Mouse (Mus musculus) left cerebral cortex, postnatal 4 days (tissue): ENCODE data around the gene Padi2. TPM values are rescaled to one million over a fixed set of nuclear protein-coding genes. Genes with fewer than 3 reads are reported as not detected.

Experiments used
- DNase-seq: peaks from one replicate; pipeline ENCODE4 v3.0.0-alpha.2; 2022
- intact Hi-C: fragments of 180-260 bp; cut with DNase I; formaldehyde crosslinking; loops from one replicate; pipeline ENCODE4 v1.15.1; 2025
- total RNA-seq, 2 experiments: library from RNA; stranded (reverse); gene quantifications; 2 replicates each; pipeline ENCODE4 v1.2.3; 2021

Gene Padi2
- total RNA-seq, result 1 to 10 TPM; 1.2 TPM

DNA sequence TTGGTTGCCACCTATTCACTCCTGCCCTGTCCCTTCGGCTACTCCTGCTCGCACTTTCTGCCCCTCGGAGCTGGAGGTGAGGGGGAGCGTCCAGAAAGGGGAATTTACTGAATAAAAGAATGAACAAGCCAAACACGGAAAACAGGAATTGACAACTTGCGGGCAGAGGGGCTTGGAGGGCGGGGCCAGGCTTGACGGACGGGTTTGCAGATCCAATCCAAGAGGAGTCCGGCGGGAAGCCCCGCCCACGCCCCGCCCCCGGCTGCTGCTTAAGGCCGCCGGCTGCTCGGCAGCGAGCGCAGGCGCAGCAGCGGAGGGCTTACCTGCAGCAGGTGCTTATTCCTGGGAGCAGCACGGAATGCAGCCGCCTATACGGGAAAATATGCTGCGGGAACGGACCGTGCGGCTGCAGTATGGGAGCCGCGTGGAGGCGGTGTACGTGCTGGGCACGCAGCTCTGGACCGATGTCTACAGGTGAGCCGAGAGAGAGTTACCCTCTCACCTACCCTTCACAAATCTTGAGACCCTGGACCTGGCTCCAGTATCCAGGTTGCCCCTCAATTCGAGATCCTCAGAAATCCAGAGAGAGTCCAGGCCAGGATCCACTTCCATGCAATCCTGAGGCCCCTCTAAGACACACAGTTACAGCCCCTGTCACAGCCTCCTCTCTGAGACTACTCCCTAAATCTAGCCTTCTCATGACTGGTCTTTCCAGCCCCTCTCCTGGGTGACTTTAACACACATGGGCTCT lies at the start of gene Padi2:
Gene Padi2 (plus strand): TSS at position 269 of the 751 bp plus-strand sequence.
- DNase-seq, result peak; percentile 91
- intact Hi-C loops, result no loop called here

DNA sequence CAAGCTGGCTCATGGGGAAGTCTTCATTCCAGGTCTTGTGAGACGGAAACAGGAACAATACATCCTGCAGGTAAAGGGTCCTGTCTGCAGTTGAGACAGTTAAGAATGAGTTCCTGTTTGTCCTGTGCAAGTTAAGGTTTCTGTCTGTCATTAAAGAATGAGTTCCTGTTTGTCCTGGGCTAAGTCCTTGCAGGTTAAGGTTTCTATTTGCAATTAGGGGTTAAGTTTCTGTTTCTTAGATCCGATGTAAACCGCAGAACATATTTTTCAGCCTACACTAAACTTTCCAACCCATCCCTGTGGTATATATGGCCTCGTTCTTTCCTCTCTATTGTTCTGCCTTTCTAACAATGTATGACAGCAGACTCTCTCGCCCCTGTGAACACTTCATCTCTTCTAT lies 49.1 kb upstream of the Padi2 start:
- intact Hi-C loops, result no loop called here

DNA sequence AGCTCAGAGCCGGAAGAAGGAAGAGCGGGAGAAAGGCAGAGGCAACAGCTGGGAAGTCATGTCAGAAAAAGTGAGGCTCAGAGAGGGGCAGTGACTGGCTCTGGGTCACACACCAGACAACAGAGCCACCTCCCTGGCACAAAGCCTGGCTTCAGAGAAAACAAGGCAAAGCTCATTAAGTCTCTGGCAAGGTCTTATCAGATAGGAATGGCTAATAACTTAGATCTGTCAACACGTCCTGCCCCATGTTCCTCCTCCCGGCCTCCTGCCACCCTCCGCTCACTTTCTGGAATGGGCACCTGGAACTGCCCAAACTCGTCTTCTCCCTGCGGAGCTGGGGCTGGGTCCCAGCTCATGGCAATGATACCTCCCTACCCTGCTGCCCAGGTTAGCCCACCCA lies 48.3 kb upstream of the Padi2 start:
- DNase-seq, result no peak
- intact Hi-C loops, result no loop called here

More for the DNA sequence above, 49.1 kb upstream of the Padi2 start:
- DNase-seq, result no peak

DNA sequence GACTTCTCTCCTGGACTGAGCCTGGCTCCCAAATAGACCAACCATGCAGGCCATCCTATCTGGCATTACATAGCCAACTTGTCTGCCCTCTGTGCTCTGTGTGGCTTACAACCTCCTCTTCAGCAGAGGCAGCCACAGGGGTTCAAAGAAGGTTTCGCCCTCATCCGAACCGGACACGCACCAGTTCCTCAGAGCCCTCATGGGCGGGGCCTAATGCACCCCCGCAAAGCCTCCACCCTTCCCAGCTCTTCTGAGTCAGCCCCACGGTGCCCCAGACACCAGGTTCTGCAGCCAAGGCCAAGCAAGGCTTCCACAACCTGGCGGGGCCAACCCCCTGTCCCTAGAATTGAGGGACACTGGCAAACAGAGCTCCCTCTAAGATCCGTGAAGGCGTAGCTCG lies 46.9 kb upstream of the Padi2 start:
- no peak for DNase-seq
- intact Hi-C loops, result no loop called here

DNA sequence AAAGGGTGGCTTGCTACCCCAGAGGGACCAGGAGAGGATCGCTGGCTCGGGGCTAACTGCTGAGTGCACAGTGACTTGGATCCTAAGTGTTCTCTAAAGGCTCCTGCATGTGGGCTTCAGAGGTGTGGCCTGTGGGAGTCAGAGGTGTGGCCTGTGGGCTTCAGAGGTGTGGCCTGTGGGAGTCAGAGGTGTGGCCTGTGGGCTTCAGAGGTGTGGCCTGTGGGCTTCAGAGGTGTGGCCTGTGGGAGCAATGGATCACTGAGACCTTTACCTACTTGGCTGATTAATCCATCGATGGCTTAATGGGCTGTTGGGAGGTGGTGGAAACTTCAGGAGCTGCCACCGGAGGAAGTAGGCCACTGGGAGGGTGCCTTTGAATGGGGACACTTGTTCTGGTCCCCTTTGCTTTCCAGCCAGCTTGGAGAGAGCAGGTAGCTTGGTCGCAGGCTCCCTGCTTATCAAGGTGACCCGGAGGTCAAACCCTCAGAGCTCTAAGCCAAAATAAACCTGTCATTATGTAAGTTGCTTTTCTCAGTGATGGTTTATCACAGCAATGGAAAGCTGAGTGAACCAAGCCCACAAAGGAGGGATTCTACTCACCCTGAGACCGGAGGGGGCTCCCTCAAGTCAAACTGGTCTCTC lies 45.9 kb upstream of the Padi2 start:
- intact Hi-C loops, result no loop called here
- no peak for DNase-seq

DNA sequence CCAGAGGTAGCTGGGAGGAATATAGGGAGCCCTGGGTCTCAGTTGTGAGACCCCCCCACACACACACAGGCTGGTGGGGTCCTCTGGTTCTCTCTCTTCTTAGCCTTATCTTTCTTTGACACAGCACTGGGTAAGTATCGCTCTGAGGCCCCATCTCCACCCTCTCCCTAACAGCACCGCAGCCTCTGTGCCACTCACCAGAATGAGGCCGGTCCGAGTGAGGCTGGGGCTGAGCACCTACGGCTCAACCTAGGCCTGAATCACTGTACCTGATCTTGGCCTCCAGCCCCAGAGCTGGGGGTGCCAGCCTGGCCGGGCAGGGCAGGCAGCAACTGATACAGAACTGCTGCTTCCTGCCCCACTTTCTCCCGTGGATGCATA lies 45.4 kb upstream of the Padi2 start:
- no peak for DNase-seq
- intact Hi-C loops, result no loop called here

DNA sequence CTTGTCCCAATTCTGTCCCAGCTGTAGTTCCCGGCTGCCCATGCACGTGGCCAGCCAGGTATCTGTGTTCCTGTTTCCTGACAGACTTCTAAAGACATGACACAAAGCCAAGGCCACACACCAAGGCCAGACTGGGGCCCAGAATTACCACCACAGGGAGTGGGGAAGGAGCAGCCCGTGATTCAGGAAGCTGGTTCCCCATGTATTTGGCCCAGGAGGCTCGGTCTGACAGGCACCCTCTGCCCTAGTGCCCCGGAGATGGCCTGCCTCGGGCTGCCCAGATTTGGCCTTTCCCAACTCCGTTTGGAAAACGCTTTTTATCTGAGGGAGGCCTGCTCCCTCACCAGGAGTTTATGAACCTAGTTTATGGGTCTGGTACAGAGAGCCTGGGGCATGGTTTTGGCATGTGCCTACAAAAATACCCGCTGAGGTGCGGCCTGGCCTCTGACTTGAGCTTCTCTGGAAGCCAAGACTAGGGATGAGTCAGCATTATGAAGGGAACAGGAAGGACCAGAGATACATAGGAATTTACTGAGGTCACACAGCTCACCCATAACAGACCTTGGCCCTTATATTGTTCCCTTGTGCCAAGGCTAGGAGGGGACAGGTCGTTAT lies 44.0 kb upstream of the Padi2 start:
- intact Hi-C loops, result no loop called here
- no peak for DNase-seq

DNA sequence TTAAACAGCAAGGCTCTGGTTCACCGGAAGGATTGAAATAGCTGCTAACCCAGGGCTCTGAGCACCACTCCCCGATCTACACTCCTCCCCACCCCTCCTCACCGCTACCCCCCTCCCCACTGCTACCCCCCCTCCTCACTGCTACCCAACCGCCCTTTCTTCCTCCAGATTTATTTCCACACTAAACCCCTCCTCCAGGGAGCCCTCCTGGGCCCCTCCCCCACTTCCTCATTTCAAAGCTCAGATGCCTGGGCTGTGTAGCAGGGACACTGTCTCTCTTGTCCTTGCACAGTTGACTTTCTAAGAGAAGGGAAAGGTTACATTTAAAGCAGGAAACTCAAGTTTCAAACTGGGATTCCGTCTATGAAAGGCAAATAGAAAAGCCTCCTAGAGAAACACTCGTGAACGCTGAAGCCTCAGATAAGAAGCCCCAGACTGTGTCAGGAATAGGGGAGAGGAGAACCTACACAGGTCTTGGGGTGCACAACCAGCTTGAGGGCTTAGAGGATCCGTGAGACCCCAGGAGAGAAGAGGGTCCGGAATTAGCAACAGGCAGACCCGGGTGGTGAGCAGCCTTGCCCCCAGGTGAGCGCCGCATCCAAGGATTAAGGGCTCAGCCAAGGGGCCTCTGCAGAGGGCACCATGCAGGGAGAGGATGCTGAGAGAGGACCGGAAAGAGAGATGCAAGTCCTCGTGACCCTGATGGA lies 37.5 kb upstream of the Padi2 start:
- no peak for DNase-seq
- intact Hi-C loops, result no loop called here

DNA sequence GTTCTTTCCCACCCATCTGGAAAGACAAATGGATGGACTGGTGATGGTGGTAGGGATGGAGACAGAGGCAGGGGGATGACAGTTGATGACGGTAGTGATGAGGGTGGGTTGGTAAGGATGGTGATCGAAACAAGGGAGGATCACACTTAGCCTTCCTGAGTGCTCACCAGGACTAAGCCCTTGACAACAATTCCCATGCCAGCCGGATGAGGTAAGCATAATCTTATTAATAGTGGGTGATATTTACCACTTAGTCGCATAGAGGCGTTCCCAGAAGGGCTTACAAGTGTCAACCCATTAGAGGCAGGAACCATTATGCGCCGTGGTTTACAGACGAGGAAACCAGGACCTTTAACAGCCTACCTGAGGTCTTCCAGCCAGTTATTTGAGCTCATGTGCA lies 36.2 kb upstream of the Padi2 start:
- DNase-seq, result no peak
- intact Hi-C loops, result no loop called here

DNA sequence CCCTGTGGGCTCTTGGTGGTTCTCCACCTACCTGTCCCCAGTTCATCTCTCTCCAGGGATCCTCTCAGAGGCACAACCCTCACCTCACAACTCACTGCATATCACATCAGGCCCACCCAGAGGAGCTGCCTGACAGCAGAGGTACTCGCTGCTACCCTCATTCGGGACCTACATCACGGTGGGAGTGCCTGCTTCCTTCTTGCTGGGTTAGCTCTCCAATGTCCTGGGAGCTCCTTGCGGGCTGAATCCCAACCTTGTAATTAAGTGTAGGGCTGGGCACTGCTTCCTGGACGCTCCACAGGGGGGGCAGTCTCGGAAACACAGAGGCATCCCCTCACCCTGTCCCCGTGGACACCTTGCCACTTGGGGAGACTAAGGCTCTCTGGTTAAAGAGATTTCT lies 35.3 kb upstream of the Padi2 start:
- DNase-seq, result no peak
- intact Hi-C loops, result no loop called here

DNA sequence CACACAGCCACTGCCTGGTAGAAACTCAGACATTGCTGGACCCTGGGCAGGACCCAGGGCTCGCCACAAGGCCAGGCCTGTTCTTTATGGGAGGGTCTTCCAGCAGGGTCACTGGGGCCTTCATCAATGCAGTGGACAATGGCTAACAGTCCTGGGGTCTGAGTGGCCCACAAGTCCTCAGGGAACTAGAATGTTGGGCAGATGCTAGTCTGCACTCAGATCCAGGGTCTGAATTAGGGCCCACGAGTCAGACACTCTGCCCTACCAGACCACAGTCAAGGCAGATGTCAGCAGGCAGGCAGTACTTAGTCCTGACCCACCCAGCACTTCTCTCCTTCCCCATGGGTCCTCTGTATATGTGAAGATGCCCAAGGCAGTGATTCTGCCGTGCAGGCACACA lies 34.8 kb upstream of the Padi2 start:
- DNase-seq, result no peak
- intact Hi-C loops, result no loop called here

DNA sequence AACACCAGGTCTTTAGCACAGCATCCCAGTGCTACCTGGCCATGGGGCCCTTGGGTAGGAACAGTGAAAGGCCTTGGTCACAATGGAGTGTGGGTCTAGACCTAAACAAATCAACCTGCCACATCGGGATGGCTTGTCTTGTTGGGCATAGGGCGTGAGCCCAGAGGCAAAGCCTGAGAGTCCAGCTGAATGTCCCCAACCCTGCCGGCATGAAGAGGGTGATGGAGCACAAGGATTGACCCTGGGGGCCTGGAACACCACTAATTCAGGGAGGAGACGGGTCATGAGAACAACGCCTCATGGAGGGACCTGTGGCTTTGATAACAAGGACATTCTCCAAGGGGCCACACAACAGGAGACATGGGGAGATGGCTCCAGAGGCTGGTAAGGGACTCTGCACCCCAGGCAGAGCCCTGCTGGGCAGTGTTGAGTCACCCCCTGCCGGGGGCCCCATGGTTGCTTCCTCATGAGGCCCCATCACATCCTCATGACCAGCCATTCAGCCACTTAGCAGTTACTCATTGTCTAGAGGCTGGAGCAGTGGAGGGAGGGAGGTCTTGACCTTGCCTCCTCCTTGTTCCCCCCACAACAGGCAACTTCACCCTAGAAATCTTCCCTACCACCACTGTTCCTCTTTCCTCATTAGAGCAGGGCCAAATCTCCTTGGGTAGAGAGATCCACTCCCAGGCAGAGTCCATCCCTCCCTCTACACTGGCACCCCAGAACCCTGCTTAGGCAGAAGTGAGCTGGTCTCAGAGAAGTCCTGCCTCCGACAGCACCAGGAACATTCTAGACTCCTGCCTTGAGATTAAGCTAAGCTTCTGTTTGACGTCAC lies 34.1 kb upstream of the Padi2 start:
- DNase-seq, result no peak
- intact Hi-C loops, result no loop called here

DNA sequence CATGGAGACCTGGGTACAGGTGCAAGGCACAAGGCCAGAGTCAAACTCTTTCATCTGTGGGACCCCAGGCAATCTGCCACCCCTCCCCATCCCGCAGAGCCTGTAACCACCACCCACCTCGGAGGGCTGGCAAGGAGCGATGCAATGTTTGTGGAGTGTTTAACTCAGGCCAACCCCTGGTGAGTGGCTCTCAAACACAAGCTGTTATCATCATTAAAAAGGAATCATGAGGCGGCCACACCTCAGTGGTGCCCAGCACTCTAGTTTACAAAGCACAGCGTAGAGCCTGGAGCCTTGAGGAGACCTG lies 33.5 kb upstream of the Padi2 start:
- no peak for DNase-seq
- intact Hi-C loops, result no loop called here

DNA sequence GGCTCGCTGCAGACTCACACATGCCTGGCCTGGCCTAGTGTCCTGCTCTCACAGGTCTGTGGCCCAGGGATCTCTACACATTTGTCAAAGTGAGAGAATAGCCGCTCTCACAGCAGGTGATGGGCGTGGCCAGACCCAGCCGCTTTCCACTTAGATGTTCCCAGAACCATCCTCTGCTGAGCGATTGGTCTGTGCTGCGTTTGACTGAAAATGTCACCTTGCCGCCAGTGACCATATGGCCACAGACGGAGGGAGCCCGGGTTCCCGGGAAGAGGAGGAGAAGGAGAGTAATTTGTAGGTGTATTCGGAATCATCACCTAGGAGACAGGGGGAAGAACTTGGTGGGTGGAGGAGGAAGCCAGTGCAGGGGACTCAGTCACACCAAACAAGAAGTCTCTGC lies 33.1 kb upstream of the Padi2 start:
- intact Hi-C loops, result no loop called here

DNA sequence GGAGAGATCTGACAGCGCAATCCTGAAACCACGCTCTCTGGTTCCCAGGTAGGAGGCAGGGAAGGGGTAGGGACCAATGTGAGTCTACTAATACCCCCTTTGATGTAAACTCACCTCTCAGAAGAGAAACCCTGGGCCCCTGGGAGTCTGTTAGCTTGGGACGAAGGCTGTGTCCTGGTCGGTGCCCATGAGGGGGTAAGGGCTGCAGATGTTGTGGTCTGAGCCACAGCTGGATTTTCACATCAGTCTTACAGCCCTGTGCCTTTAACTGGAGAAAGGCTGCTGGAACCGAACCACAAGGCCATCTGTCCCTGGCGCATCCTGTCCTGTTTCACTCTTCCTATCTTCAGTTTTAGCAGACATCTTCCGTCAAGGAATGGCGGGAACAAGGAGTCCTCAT lies 30.0 kb upstream of the Padi2 start:
- intact Hi-C loops, result no loop called here
- DNase-seq, result no peak

More for the DNA sequence above, 33.1 kb upstream of the Padi2 start:
- DNase-seq, result no peak

DNA sequence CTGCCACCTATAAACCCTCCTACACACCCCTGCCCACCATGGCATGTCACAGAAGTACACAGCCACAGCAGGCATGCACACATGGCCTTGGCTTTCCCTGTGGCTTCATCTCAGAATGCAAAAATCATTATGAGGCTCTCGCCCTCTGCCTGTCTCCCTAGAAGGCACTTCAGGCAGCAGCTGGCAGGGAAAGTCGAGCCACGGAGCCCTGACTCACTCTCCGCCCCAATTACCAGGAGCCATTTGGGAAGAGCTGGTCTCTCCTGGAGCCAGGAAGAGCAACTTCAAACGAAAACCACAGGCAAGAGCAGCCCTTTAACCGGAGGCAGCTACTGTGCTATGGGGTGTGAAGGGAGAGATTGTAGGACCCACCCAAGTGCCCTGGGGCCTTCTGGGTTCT lies 29.5 kb upstream of the Padi2 start:
- DNase-seq, result no peak
- intact Hi-C loops, result no loop called here

DNA sequence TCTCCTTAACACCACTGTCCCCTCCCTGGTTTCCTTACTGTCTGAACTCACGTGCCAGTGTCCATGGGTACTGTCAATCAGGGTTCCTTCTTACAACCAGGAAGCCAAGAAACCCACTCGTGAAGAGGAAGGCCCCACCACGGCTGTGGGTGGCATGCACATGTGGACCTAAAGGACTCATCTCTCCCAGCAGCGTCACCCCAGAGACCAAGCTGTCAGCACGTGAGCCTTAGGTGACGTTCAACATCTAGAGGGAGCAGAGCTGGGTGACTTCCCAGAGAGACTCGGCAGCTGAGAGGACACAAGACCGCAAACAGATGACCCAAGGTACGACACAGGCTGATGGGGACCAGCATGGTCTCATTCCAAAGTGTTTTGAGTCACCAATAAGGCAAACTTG lies 28.7 kb upstream of the Padi2 start:
- intact Hi-C loops, result no loop called here
- DNase-seq, result no peak

DNA sequence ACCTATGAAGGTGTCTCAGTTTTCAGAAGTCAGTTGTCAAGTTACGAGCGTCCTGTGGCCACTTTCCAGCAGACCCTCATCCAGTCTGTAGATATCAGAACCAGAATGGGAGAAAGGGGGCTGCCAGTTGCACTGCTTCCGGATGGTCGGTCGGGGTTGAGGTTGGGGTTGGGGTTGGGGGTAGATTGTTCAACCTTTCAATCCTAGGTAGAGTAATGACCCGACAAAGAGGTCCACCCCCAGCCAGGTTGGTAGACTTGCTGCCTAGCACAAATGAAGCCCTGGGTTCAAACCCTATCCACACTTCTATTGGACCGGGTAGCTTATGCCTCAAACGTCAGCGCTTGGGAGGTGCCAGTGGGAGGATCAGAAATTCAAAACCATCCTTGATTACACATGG lies 27.5 kb upstream of the Padi2 start:
- DNase-seq, result no peak
- intact Hi-C loops, result no loop called here

DNA sequence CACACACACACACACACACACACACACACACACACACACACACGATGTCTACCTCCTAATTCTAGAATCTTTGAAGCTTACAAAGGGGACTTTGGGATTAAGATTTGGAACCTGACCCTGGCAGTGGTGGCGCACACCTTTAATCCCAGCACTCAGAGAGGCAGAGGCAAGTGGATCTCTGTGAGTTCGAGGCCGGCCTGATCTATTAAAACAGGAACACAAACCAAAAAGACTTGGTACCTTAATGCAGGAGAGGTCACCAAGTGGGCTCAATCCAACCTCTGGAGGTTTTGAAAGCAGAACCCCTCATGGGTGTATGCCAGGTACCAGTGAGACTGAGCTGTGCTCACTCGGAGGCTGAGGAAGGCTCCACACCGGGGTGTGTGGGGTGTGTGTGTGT lies 27.0 kb upstream of the Padi2 start:
- intact Hi-C loops, result no loop called here
- DNase-seq, result no peak

DNA sequence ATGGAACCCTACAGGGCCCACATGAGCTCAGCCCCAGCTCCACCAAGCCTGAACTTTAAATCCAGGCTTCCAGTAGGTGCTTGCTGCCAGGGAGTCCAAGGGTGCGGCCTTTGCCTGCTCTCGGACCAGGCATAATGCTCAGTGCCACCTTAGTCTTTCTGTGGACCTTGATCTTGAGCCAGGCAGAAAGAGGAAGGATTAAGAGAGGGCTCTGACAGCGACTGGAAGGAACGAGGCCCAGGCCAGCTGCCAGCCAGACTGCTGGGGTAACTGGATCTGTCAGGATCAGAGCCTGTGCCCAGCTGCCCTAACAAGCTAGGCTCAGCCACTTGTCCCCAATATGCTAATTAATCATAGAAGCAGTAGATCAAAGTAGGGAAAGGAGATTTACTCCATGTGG lies 26.4 kb upstream of the Padi2 start:
- intact Hi-C loops, result no loop called here
- peak; percentile 79 for DNase-seq

DNA sequence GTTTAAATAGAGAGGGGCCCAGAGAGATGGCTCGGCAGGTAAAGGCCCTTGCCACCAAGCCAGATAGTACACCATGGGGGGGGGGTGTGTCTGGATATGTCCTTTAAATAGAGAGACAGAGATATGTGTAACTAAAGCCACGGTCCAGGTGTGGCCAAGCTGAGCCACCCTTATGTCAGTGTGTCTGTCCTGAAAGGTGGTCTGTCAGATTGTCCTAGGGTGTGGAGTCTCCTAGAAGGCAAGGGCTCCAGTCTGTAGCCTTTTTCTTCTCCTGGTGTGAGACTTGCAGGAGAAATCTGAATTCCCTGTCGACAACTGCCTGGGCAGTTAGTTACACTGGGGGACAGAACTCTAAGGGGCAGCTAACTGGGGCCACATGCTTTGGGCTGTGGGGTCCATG lies 25.9 kb upstream of the Padi2 start:
- no peak for DNase-seq
- intact Hi-C loops, result no loop called here
